Mouse (Mus musculus) liver, adult 2 months (tissue): Measurements from ENCODE around the gene Rtn4ip1.

ENCODE experiments used
- CTCF ChIP-seq: fragments of 200-500 bp; IDR thresholded peaks from 2 replicates; pipeline ENCODE4 v1.5.1; 2011; ENCODE audit warnings: low read depth, low read length, control low read depth
- POLR2A ChIP-seq: fragments of 200-500 bp; IDR thresholded peaks from 2 replicates; pipeline ENCODE4 v1.6.1; 2011; ENCODE audit warnings: low read length, control low read depth; ENCODE audit not compliant: insufficient read depth; ENCODE audit errors: extremely low read depth

DNA sequence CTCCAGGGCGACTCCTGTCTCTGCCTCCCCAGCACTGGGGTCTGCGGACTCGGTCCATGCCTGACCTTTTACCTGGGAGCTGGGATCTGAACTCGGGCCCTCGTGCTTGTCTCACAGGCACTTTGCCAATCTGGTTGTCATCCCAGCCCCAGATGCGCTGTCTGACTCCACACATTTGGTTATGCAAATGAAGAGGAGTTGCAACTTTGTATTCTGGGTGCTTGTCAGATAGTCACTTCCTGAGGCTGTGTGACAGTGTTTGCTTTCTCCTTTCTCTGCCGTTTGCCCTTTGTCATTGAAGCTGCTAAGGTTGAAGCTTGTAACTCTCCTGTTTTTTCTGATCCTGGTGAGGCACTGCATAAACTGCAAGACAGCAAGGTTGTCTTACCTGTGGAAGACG is 26.1 kb downstream of the Rtn4ip1 start:
- TF ChIP-seq POLR2A, result no peak
- TF ChIP-seq CTCF, result no peak
